Mouse (Mus musculus) hindbrain, postnatal 0 days (tissue): ENCODE results near the gene Gap43. TPM values are rescaled to one million over a fixed set of nuclear protein-coding genes. Genes with fewer than 3 reads are reported as not detected.

Experiments
- ATAC-seq: fragments of 200-750 bp; cut with Nextera tagmentation; 2 replicates; pipeline ENCODE4 v1.8.0; 2017; ENCODE audit warnings: mild to moderate bottlenecking, moderate TSS enrichment, moderate library complexity
- DNase-seq: peaks from one replicate; pipeline ENCODE4 v3.0.0-alpha.2; 2015; ENCODE audit warnings: low spot score
- H3K27ac ChIP-seq: fragments of 300-500 bp; sonication (generic); 2 replicates; pipeline ENCODE4 v1.5.1; 2014; ENCODE audit warnings: mild to moderate bottlenecking
- H3K27me3 ChIP-seq: fragments of 300-500 bp; sonication (generic); 2 replicates; pipeline ENCODE4 v1.6.1; 2014; ENCODE audit warnings: low read length, mixed read lengths; ENCODE audit not compliant: insufficient read depth
- H3K36me3 ChIP-seq: fragments of 300-500 bp; sonication (generic); 2 replicates; pipeline ENCODE4 v1.6.1; 2014; ENCODE audit warnings: low read length, mixed read lengths; ENCODE audit not compliant: insufficient read depth
- H3K4me1 ChIP-seq: fragments of 300-500 bp; sonication (generic); 2 replicates; pipeline ENCODE4 v1.6.1; 2014; ENCODE audit warnings: antibody characterized with exemption, low read length, mixed read lengths; ENCODE audit not compliant: insufficient read depth
- H3K4me2 ChIP-seq: fragments of 300-500 bp; sonication (generic); 2 replicates; pipeline ENCODE4 v1.6.1; 2014; ENCODE audit warnings: low read depth, mild to moderate bottlenecking, low read length, moderate library complexity, mixed read lengths
- H3K4me3 ChIP-seq: fragments of 300-500 bp; sonication (generic); 2 replicates; pipeline ENCODE4 v1.5.1; 2014; ENCODE audit warnings: low read length
- H3K9ac ChIP-seq: fragments of 300-500 bp; sonication (generic); replicated peaks from 2 replicates; pipeline ENCODE4 v1.6.1; 2014; ENCODE audit warnings: mild to moderate bottlenecking, low read length, moderate library complexity, mixed read lengths
- H3K9me3 ChIP-seq: fragments of 300-500 bp; sonication (generic); 2 replicates; pipeline ENCODE4 v1.6.1; 2016; ENCODE audit warnings: low read length, mixed read lengths
- CTCF ChIP-seq: IDR thresholded peaks from 2 replicates; pipeline ENCODE4 v1.5.1; 2016; ENCODE audit warnings: antibody characterized with exemption, control low read depth, low read depth
- WGBS: fragments of 180-500 bp; shearing (Covaris S2); extraction: QIAGEN DNeasy Blood & Tissue Kit; methylation state at CpG from one replicate; pipeline ENCODE4 v1.1.7; 2014; 5-methylcytosine and 5-hydroxymethylcytosine counted together
- polyA plus RNA-seq: library from polyadenylated mRNA; unstranded; fragments of >200 nt; fragmentation: Nextera tagmentation; extraction: Ambion mirVana; gene quantifications from 2 replicates; pipeline ENCODE4 v1.2.1, GENCODE M21; 2015
- total RNA-seq: library from RNA; depleted of rRNA; stranded (reverse); fragments of >200 nt; gene quantifications from 2 replicates; pipeline ENCODE4 v1.2.3, GENCODE M21; 2014

The Gap43 gene
- total and polyA plus RNA-seq, 2 experiments from 2014 or later: 514 to 1,766 TPM

DNA sequence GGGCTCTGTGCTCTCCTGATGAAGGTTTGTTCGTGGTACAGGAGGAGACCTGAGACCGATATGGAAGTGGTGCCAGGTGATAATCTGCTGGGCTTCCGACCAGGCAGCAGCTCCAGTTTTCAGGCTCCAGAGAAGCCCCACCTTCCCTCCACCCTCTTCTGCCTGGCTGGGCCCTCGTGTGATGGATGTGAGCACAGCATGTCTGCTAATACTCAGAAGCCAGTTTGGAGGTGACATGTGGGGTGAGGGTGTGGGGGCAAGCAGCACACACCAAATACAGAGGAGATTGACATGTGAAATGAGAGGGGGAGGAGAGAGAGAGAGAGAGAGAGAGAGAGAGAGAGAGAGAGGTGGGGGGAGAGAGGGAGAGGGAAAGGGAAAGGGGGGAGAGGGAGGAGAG lies 8.1 kb downstream of the Gap43 start:
- no peaks in the 10 kb centered on the region for H3K27me3 ChIP-seq
- no peaks in the 10 kb centered on the region for H3K36me3 ChIP-seq
- DNase-seq (peak; percentile 61), ATAC-seq (peak; percentile 75)
- TF ChIP-seq CTCF: no peak
- no peaks in the 10 kb centered on the region for H3K9me3 ChIP-seq
- no peak overlapping the region for H3K4me3 ChIP-seq
- no peak overlapping the region for H3K27ac ChIP-seq
- 0 out of 2 replicates have a peak, but pooled peaks cover 9% of the 10 kb centered on the region for H3K4me1 ChIP-seq
- 38% methylated on average over 4 of the region's 4 CpGs for WGBS
- H3K9ac ChIP-seq: no peak overlapping the region
- H3K4me2 ChIP-seq: no peak overlapping the region

GRCm38 (mm10) chr16:42326191-42326590 lies 14.3 kb downstream of the Gap43 start:
- H3K36me3 ChIP-seq: no peaks in the 10 kb centered on the region; the same call in 1 of the 2 replicates
- no peak overlapping the region for H3K4me3 ChIP-seq
- TF ChIP-seq CTCF: no peak
- H3K4me1 ChIP-seq: no peaks in the 10 kb centered on the region
- H3K9me3 ChIP-seq: no peaks in the 10 kb centered on the region
- WGBS: 62% methylated on average over 2 of the region's 2 CpGs
- H3K27ac ChIP-seq: no peak overlapping the region
- no peak overlapping the region for H3K9ac ChIP-seq
- peak; percentile 48 for DNase-seq
- no peak overlapping the region for H3K4me2 ChIP-seq
- H3K27me3 ChIP-seq: no peaks in the 10 kb centered on the region
- ATAC-seq: 0 out of 2 replicates have a peak, but pooled peaks have one; percentile 38

DNA sequence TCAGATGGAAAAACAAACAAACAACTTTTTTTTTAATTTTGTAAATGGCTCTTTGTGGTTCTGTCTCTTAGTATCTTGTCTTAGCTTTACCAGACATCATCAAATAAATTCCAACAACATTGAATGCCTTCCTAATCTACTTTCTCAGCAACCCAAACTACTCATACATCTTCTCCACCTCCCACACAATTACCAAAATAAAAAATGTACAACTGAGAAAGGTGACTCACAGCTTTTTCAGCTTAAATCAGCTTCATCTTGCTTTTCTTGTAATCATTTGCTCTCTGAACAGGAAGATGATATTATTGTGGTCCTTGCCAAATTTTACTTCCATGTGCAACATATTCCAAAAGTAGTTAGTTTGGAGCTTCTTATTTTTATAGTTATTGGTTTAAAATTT lies 14.9 kb downstream of the Gap43 start:
- Histone ChIP-seq H3K9ac (no peak overlapping the region), H3K4me1 (no peaks in the 10 kb centered on the region), H3K4me3 (no peak overlapping the region), H3K27me3 (no peaks in the 10 kb centered on the region), H3K4me2 (no peak overlapping the region), H3K27ac (no peak overlapping the region), H3K9me3 (no peaks in the 10 kb centered on the region), H3K36me3 (no peaks in the 10 kb centered on the region; the same call in 1 of the 2 replicates)
- ATAC-seq (no peak), DNase-seq (no peak)
- TF ChIP-seq CTCF: no peak

DNA sequence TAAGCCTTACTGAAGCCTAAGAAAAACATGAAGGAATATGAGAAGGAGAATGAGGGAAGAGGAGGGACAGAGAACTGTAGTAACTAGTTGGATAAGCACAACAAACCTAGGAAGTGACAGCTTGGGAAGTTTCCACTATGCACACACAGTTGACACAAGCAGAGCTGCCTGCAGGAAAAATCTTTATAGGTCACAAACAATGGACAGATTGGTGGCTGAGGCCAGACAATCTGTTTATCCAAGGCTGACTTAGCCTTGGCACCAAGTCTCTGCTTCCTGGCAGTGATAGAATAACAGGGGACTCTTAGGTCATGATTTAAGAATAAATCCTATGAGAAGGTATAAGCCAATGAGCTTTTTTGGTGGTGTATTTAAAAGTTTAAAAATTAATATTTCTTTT lies 20.6 kb downstream of the Gap43 start:
- ATAC-seq (peak; percentile 68; the same call in 1 of the 2 replicates), DNase-seq (peak; percentile 54)
- Histone ChIP-seq H3K36me3 (no peaks in the 10 kb centered on the region; the same call in 1 of the 2 replicates), H3K4me1 (no peaks in the 10 kb centered on the region), H3K4me2 (no peak overlapping the region), H3K27ac (no peak overlapping the region; the same call in 1 of the 2 replicates), H3K9ac (no peak overlapping the region), H3K27me3 (no peaks in the 10 kb centered on the region), H3K9me3 (no peaks in the 10 kb centered on the region), H3K4me3 (no peak overlapping the region)
- TF ChIP-seq CTCF: no peak

DNA sequence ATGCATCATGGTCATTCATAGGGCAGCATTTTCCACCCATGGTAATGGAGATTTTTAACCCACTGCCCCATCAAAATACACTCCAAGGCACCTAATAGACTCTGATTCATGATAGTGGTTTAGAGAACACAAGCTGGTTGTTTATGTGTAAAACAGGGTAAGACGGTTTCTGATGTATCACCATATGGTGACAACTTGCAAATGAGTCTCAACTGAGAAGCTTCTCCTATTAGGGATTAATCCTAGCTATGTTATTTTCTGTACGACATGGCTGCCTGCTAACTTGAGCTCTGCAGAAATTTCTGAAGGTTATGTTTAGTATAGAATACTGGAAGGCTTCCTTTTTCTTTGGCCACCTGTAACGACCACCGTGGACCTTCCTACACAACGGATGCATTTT lies 21.1 kb downstream of the Gap43 start:
- Histone ChIP-seq H3K27me3 (no peaks in the 10 kb centered on the region), H3K9ac (no peak overlapping the region), H3K4me3 (no peak overlapping the region), H3K4me1 (no peaks in the 10 kb centered on the region), H3K36me3 (no peaks in the 10 kb centered on the region; the same call in 1 of the 2 replicates), H3K27ac (peak overlapping the region; percentile 26; the same call in 1 of the 2 replicates), H3K4me2 (no peak overlapping the region), H3K9me3 (no peaks in the 10 kb centered on the region)
- no peak for ATAC-seq
- DNase-seq: no peak
- WGBS: 77% methylated on average over 5 of the region's 5 CpGs
- no peak for TF ChIP-seq CTCF

GRCm38 (mm10) chr16:42312125-42312524 lies 28.3 kb downstream of the Gap43 start:
- no peak for TF ChIP-seq CTCF
- no peak for ATAC-seq
- WGBS: 90% methylated on average over 1 of the region's 1 CpGs

GRCm38 (mm10) chr16:42308761-42309160 lies 31.7 kb downstream of the Gap43 start:
- no peak overlapping the region for H3K27ac ChIP-seq
- WGBS: 50% methylated on average over 1 of the region's 1 CpGs
- H3K36me3 ChIP-seq: no peaks in the 10 kb centered on the region
- ATAC-seq (no peak), DNase-seq (no peak)
- no peak for TF ChIP-seq CTCF
- H3K4me3 ChIP-seq: no peak overlapping the region
- H3K4me1 ChIP-seq: peaks cover 9% of the 10 kb centered on the region
- H3K9ac ChIP-seq: no peak overlapping the region
- no peaks in the 10 kb centered on the region for H3K9me3 ChIP-seq
- no peaks in the 10 kb centered on the region for H3K27me3 ChIP-seq
- H3K4me2 ChIP-seq: no peak overlapping the region

More at GRCm38 (mm10) chr16:42312125-42312524, 28.3 kb downstream of the Gap43 start:
- Histone ChIP-seq H3K27ac (no peak overlapping the region), H3K4me2 (no peak overlapping the region), H3K4me3 (no peak overlapping the region), H3K4me1 (no peaks in the 10 kb centered on the region), H3K9ac (no peak overlapping the region), H3K27me3 (no peaks in the 10 kb centered on the region), H3K36me3 (no peaks in the 10 kb centered on the region), H3K9me3 (no peaks in the 10 kb centered on the region)
- no peak for DNase-seq
